Mouse (Mus musculus) lung, postnatal 0 days (tissue): ENCODE measurements around the gene 2200002J24Rik. TPM values are rescaled to one million over a fixed set of nuclear protein-coding genes. Genes with fewer than 3 reads are reported as not detected.

ENCODE experiments used
- ATAC-seq: fragments of 200-750 bp; cut with Nextera tagmentation; 2 replicates; pipeline ENCODE4 v1.8.0; 2017; ENCODE audit warnings: moderate library complexity
- DNase-seq: peaks from one replicate; pipeline ENCODE4 v3.0.0-alpha.2; 2016; ENCODE audit warnings: low spot score
- H3K27ac ChIP-seq: fragments of 300-500 bp; sonication (generic); 2 replicates; pipeline ENCODE4 v1.5.1; 2014; ENCODE audit warnings: antibody characterized with exemption, mild to moderate bottlenecking, low read length, mixed read lengths
- H3K27me3 ChIP-seq: fragments of 300-500 bp; sonication (generic); replicated peaks from 2 replicates; pipeline ENCODE4 v1.6.1; 2014; ENCODE audit warnings: low read length, mixed read lengths; ENCODE audit not compliant: insufficient read depth
- H3K36me3 ChIP-seq: fragments of 300-500 bp; sonication (generic); 2 replicates; pipeline ENCODE4 v1.6.1; 2014; ENCODE audit warnings: low read length, mixed read lengths; ENCODE audit not compliant: insufficient read depth
- H3K4me1 ChIP-seq: fragments of 300-500 bp; sonication (generic); 2 replicates; pipeline ENCODE4 v1.6.1; 2014; ENCODE audit warnings: antibody characterized with exemption, low read depth, low read length, mixed read lengths; ENCODE audit not compliant: insufficient read depth
- H3K4me2 ChIP-seq: fragments of 300-500 bp; sonication (generic); replicated peaks from 2 replicates; pipeline ENCODE4 v1.6.1; 2014; ENCODE audit warnings: low read depth, mild to moderate bottlenecking, low read length, moderate library complexity, mixed read lengths
- H3K4me3 ChIP-seq: fragments of 300-500 bp; sonication (generic); 2 replicates; pipeline ENCODE4 v1.5.1; 2014; ENCODE audit warnings: low read depth, low read length
- H3K9ac ChIP-seq: fragments of 300-500 bp; sonication (generic); replicated peaks from 2 replicates; pipeline ENCODE4 v1.6.1; 2014; ENCODE audit warnings: low read depth, mild to moderate bottlenecking
- H3K9me3 ChIP-seq: fragments of 300-500 bp; sonication (generic); 2 replicates; pipeline ENCODE4 v1.6.1; 2016; ENCODE audit warnings: low read length, mixed read lengths
- CTCF ChIP-seq: IDR thresholded peaks from 2 replicates; pipeline ENCODE4 v1.5.1; 2016; ENCODE audit warnings: antibody characterized with exemption, mild to moderate bottlenecking
- EP300 ChIP-seq: IDR thresholded peaks from 2 replicates; pipeline ENCODE4 v1.6.1; 2016; ENCODE audit warnings: antibody characterized with exemption, mild to moderate bottlenecking, control low read depth
- WGBS: fragments of 180-500 bp; shearing (Covaris S2); extraction: QIAGEN DNeasy Blood & Tissue Kit; methylation state at CpG from one replicate; pipeline ENCODE4 v1.1.7; 2014; 5-methylcytosine and 5-hydroxymethylcytosine counted together
- polyA plus RNA-seq: library from polyadenylated mRNA; unstranded; fragments of >200 nt; fragmentation: Nextera tagmentation; extraction: Ambion mirVana; gene quantifications from 2 replicates; pipeline ENCODE4 v1.2.1, GENCODE M21; 2015

Gene 2200002J24Rik
- polyA plus RNA-seq, 1 experiment from 2014 or later: 1.2 TPM

GRCm38 (mm10) chr7:30707441-30707840, 8.7 kb downstream of the 2200002J24Rik start:
- no peak for TF ChIP-seq CTCF
- peak; percentile 38; the same call in 1 of the 2 replicates for TF ChIP-seq EP300
- no peaks in the 10 kb centered on the region for H3K4me1 ChIP-seq
- no peak overlapping the region for H3K4me2 ChIP-seq
- no peak overlapping the region for H3K27ac ChIP-seq
- ATAC-seq (peak; percentile 68), DNase-seq (peak; percentile 42)
- no peaks in the 10 kb centered on the region for H3K36me3 ChIP-seq
- H3K9me3 ChIP-seq: no peaks in the 10 kb centered on the region
- no peak overlapping the region for H3K4me3 ChIP-seq
- no peaks in the 10 kb centered on the region for H3K27me3 ChIP-seq
- H3K9ac ChIP-seq: no peak overlapping the region
- WGBS: 46% methylated on average over 1 of the region's 1 CpGs

- H3K4me3 ChIP-seq: no peak within 1 kb of the TSS
- no peak within 1 kb of the TSS for H3K27ac ChIP-seq
- ATAC-seq (no peak), DNase-seq (no peak)
- H3K36me3 ChIP-seq: no peaks in the 10 kb centered on the region
- H3K4me1 ChIP-seq: no peaks in the 10 kb centered on the region
- no peak within 1 kb of the TSS for H3K4me2 ChIP-seq
- H3K9me3 ChIP-seq: no peaks in the 10 kb centered on the region
- 76% methylated on average over 3 of the region's 3 CpGs for whole genome bisulfite sequencing
- H3K27me3 ChIP-seq: no peaks in the 10 kb centered on the region
- TF ChIP-seq EP300 (no peak), CTCF (no peak)
- no peak within 1 kb of the TSS for H3K9ac ChIP-seq
Observed at GRCm38 (mm10) chr7:30711942-30712341, 13.2 kb downstream of the 2200002J24Rik start, which contains the start of gene Atp4a. Gene Atp4a (plus strand): TSS chr7:30712209.

DNA sequence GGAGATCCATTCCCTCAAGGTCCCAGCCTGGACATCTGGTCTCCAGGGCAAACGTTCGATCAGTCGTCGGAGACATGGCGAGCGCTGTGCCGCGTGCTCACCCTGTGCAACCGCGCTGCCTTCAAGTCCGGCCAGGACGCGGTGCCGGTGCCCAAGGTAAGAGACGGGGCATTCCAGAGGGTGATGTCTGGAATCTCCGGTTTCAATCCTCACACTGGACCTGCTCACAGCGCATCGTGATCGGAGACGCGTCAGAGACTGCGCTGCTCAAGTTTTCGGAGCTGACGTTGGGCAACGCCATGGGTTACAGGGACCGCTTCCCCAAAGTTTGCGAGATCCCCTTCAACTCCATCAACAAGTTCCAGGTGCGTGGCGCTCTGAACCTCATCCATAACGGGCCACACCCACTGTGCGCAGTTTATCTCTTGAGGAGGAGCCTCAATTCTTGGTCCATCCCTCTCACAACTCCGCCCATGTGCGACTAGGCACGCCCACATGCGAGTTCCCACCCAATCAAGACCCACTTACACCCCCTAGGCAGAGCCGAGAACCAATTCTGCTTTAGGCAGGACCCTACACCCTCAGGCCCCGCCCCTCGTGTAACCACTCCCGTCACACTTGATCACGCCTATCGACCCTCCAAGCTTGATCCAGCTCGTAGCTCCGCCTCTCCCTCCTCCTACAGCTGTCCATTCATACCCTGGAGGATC, 18.4 kb downstream of the 2200002J24Rik start:
- no peak overlapping the region for H3K27ac ChIP-seq
- no peaks in the 10 kb centered on the region for H3K36me3 ChIP-seq
- peak; percentile 78 for DNase-seq
- peak overlapping the region; percentile 44 for H3K4me2 ChIP-seq
- peak; percentile 92 for ATAC-seq
- H3K27me3 ChIP-seq: no peaks in the 10 kb centered on the region
- no peaks in the 10 kb centered on the region for H3K4me1 ChIP-seq
- H3K9ac ChIP-seq: no peak overlapping the region
- no peak for TF ChIP-seq CTCF
- TF ChIP-seq EP300: no peak
- H3K4me3 ChIP-seq: 0 out of 2 replicates have a peak overlapping the region, but pooled peaks have one; percentile 3
- WGBS: 3% methylated on average over 43 of the region's 43 CpGs
- no peaks in the 10 kb centered on the region for H3K9me3 ChIP-seq

- no peaks in the 10 kb centered on the region for H3K27me3 ChIP-seq
- H3K9ac ChIP-seq: no peak overlapping the region
- TF ChIP-seq EP300: no peak
- TF ChIP-seq CTCF: peak; percentile 27
- no peak for DNase-seq
- H3K4me2 ChIP-seq: peak overlapping the region; percentile 44
- H3K27ac ChIP-seq: no peak overlapping the region
- WGBS: 11% methylated on average over 14 of the region's 14 CpGs
- H3K4me1 ChIP-seq: no peaks in the 10 kb centered on the region
- no peaks in the 10 kb centered on the region for H3K36me3 ChIP-seq
- H3K9me3 ChIP-seq: no peaks in the 10 kb centered on the region
- no peak for ATAC-seq
- H3K4me3 ChIP-seq: 0 out of 2 replicates have a peak overlapping the region, but pooled peaks have one; percentile 3
Observed at GRCm38 (mm10) chr7:30717716-30718046, 19.0 kb downstream of the 2200002J24Rik start.

- H3K4me2 ChIP-seq: no peak overlapping the region
- TF ChIP-seq CTCF (no peak), EP300 (no peak)
- H3K9me3 ChIP-seq: no peaks in the 10 kb centered on the region
Observed at GRCm38 (mm10) chr7:30719669-30720068, 20.9 kb downstream of the 2200002J24Rik start.

DNA sequence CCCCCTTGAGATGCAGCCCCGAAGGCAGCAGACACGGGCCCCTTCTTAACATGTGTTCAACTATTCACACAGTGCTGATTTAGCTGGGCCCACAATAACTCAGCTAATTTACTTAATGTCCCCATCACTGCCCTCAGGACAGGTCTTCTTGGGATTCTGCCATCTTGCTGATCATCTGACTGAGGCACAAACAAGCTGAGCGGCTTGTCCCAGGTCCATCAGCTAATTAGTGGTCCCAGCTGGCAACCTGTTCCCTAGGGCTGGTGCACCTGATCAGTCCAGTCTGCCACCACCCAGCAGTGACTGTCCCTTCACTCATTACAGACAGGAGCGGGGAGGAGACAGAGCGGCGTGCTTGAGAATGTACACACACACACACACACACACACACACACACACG, 22.6 kb downstream of the 2200002J24Rik start:
- ATAC-seq: no peak
- TF ChIP-seq EP300 (no peak), CTCF (no peak)

More at GRCm38 (mm10) chr7:30719669-30720068, 20.9 kb downstream of the 2200002J24Rik start:
- no peaks in the 10 kb centered on the region for H3K36me3 ChIP-seq
- no peak overlapping the region for H3K9ac ChIP-seq
- no peaks in the 10 kb centered on the region for H3K4me1 ChIP-seq
- no peak overlapping the region for H3K4me3 ChIP-seq
- H3K27me3 ChIP-seq: no peaks in the 10 kb centered on the region
- ATAC-seq (no peak), DNase-seq (no peak)
- 92% methylated on average over 5 of the region's 5 CpGs for WGBS
- no peak overlapping the region for H3K27ac ChIP-seq

More for the DNA sequence above, 22.6 kb downstream of the 2200002J24Rik start:
- no peak overlapping the region for H3K27ac ChIP-seq
- no peaks in the 10 kb centered on the region for H3K9me3 ChIP-seq
- H3K36me3 ChIP-seq: no peaks in the 10 kb centered on the region
- H3K4me3 ChIP-seq: no peak overlapping the region
- WGBS: 88% methylated on average over 7 of the region's 7 CpGs
- no peak for DNase-seq
- no peak overlapping the region for H3K9ac ChIP-seq
- H3K4me2 ChIP-seq: no peak overlapping the region
- H3K27me3 ChIP-seq: no peaks in the 10 kb centered on the region
- no peaks in the 10 kb centered on the region for H3K4me1 ChIP-seq
